ENCODE assay signal across 8 mouse cellular contexts in genomic region chr12:8912860-8913685, GRCm38 (mm10). TPM values are rescaled to one million over a fixed set of nuclear protein-coding genes. Genes with fewer than 3 reads are reported as not detected.
DNase-seq lines count a peak whose midpoint lies in the region; ATAC-seq and TF ChIP-seq lines count a peak whose summit lies in the region.

No protein-coding gene starts in this region.

- no peaks in the 10 kb centered on the region for H3K4me1 ChIP-seq in forebrain, postnatal 0 days (ENCODE audit: insufficient read depth)
- H3K4me1 ChIP-seq in hindbrain, embryonic 13.5 days (replicated peaks) = peaks cover 29% of the 10 kb centered on the region
- H3K4me1 ChIP-seq in liver, adult 2 months (ENCODE audit: control insufficient read depth, insufficient read depth, low read length) = no peaks in the 10 kb centered on the region
- H3K4me1 ChIP-seq in stomach, embryonic 14.5 days (ENCODE audit: control insufficient read depth, insufficient read depth, low read length) = peaks cover 32% of the 10 kb centered on the region

- no peaks in the 10 kb centered on the region for H3K36me3 ChIP-seq in forebrain, postnatal 0 days (ENCODE audit: insufficient read depth)
- H3K36me3 ChIP-seq in hindbrain, embryonic 13.5 days = no peaks in the 10 kb centered on the region
- no peaks in the 10 kb centered on the region for H3K36me3 ChIP-seq in liver, adult 2 months (ENCODE audit: control insufficient read depth, insufficient read depth, low read length)
- H3K36me3 ChIP-seq in stomach, embryonic 14.5 days (ENCODE audit: control insufficient read depth, insufficient read depth, low read length) = no peaks in the 10 kb centered on the region

- no peaks in the 10 kb centered on the region for H3K9me3 ChIP-seq in forebrain, postnatal 0 days (ENCODE audit: low read length)
- no peaks in the 10 kb centered on the region for H3K9me3 ChIP-seq in hindbrain, embryonic 13.5 days
- H3K9me3 ChIP-seq in stomach, embryonic 14.5 days (ENCODE audit: control insufficient read depth, low read depth, low read length) = no peaks in the 10 kb centered on the region

- H3K79me2 ChIP-seq in liver, adult 2 months (ENCODE audit: control insufficient read depth, insufficient read depth, low read length) = no peaks in the 10 kb centered on the region

- peak; percentile 56 for DNase-seq in ES-CJ7 (ENCODE audit: low read depth, low spot score)
- DNase-seq in adrenal gland, adult (ENCODE audit: inconsistent age in 2 of 2, low spot score in 1 of 2) = peak; percentile 79 to 87
- DNase-seq in forebrain, postnatal 0 days = no peak
- DNase-seq in liver, adult 2 months (ENCODE audit: extremely low read depth, low read depth, low spot score) = no peak
- DNase-seq in B cell, adult 2 months = no peak
- DNase-seq in layer of hippocampus, adult 9-11 months = no peak

- H3K9ac ChIP-seq in forebrain, postnatal 0 days = no peak overlapping the region
- H3K9ac ChIP-seq in hindbrain, embryonic 13.5 days = peak overlapping the region; percentile 60
- no peak overlapping the region for H3K9ac ChIP-seq in liver, adult 2 months (ENCODE audit: low read depth, low read length)
- H3K9ac ChIP-seq in stomach, embryonic 14.5 days (replicated peaks; ENCODE audit: low read depth, low read length) = no peak overlapping the region

- 13% methylated on average over 16 of the region's 16 CpGs for WGBS in forebrain, postnatal 0 days
- 6% methylated on average over 16 of the region's 16 CpGs for WGBS in hindbrain, embryonic 13.5 days
- WGBS in liver, adult 2 months = 41% methylated on average over 16 of the region's 16 CpGs
- WGBS in stomach, embryonic 14.5 days = 12% methylated on average over 16 of the region's 16 CpGs

- ATAC-seq in forebrain, postnatal 0 days = peak; percentile 74
- ATAC-seq in hindbrain, embryonic 13.5 days (ENCODE audit: low FRiP score) = peak; percentile 71
- ATAC-seq in stomach, embryonic 14.5 days (ENCODE audit: insufficient number of reproducible peaks, insufficient read depth, low FRiP score, low read depth) = peak; percentile 71; the same call in 1 of the 2 replicates

- H3K27ac ChIP-seq in forebrain, postnatal 0 days (ENCODE audit: low read depth, low read length) = peak overlapping the region; percentile 5; the same call in 1 of the 2 replicates
- H3K27ac ChIP-seq in hindbrain, embryonic 13.5 days = peak overlapping the region; percentile 76
- H3K27ac ChIP-seq in liver, adult 2 months (replicated peaks; ENCODE audit: insufficient read depth, low read depth, low read length) = 0 out of 2 replicates have a peak overlapping the region, but pooled peaks have one; percentile 4
- peak overlapping the region; percentile 78 for H3K27ac ChIP-seq in stomach, embryonic 14.5 days (ENCODE audit: low read length)

- H3K4me2 ChIP-seq in forebrain, postnatal 0 days (ENCODE audit: low read depth) = no peak overlapping the region
- peak overlapping the region; percentile 32 for H3K4me2 ChIP-seq in hindbrain, embryonic 13.5 days
- H3K4me2 ChIP-seq in stomach, embryonic 14.5 days (replicated peaks; ENCODE audit: low read depth, low read length) = no peak overlapping the region; the same call in 1 of the 2 replicates

- no peak overlapping the region for H3K4me3 ChIP-seq in forebrain, postnatal 0 days (ENCODE audit: low read depth, low read length)
- no peak overlapping the region for H3K4me3 ChIP-seq in hindbrain, embryonic 13.5 days
- no peak overlapping the region for H3K4me3 ChIP-seq in liver, adult 2 months (ENCODE audit: insufficient read depth, low read depth, low read length)
- H3K4me3 ChIP-seq in stomach, embryonic 14.5 days (ENCODE audit: low read depth, low read length) = no peak overlapping the region

- H3K27me3 ChIP-seq in forebrain, postnatal 0 days (ENCODE audit: insufficient read depth, low read length) = no peaks in the 10 kb centered on the region
- H3K27me3 ChIP-seq in hindbrain, embryonic 13.5 days = no peaks in the 10 kb centered on the region
- no peaks in the 10 kb centered on the region for H3K27me3 ChIP-seq in liver, adult 2 months (ENCODE audit: control insufficient read depth, insufficient read depth, low read length)
- H3K27me3 ChIP-seq in stomach, embryonic 14.5 days (ENCODE audit: control insufficient read depth, insufficient read depth, low read length) = no peaks in the 10 kb centered on the region

- no peak for TF ChIP-seq CTCF in forebrain, postnatal 0 days (IDR thresholded peaks at IDR 0.05; ENCODE audit: low read depth)
- TF ChIP-seq CTCF in liver, adult 2 months (IDR thresholded peaks at IDR 0.05; ENCODE audit: low read depth, low read length) = no peak

- TF ChIP-seq POLR2A in liver, adult 2 months (IDR thresholded peaks at IDR 0.05; ENCODE audit: extremely low read depth, insufficient read depth, low read length) = no peak

RNA-seq across cellular contexts. Expression of gene Laptm4a, which starts 8.4 kb away (rescaled TPM):
- total RNA-seq in forebrain, postnatal 0 days (2014; rRNA removed) = 168 and 184 TPM in 2 replicates
- polyA plus RNA-seq in forebrain, postnatal 0 days (2015; fragmentation: Nextera tagmentation; extraction: Ambion mirVana) = 270 and 278 TPM in 2 replicates
- 229 and 244 TPM in 2 replicates for polyA plus RNA-seq in hindbrain, embryonic 13.5 days (2015; fragmentation: Nextera tagmentation; extraction: Ambion mirVana)
- total RNA-seq in liver, adult 2 months (2014; rRNA removed) = 197 and 202 TPM in 2 replicates
- 155 TPM in 2 replicates for polyA plus RNA-seq in liver, adult 2 months (2012; rRNA removed)
- 148 and 186 TPM in 2 replicates for polyA plus RNA-seq in stomach, embryonic 14.5 days (2014; fragmentation: Nextera tagmentation; extraction: Ambion mirVana)

RNA-seq across cellular contexts. Expression of gene Matn3, which starts 34.7 kb away (rescaled TPM):
- 0.15 and 0.57 TPM in 2 replicates for total RNA-seq in forebrain, postnatal 0 days (2014; rRNA removed)
- 0.15 and 0.18 TPM in 2 replicates for polyA plus RNA-seq in forebrain, postnatal 0 days (2015; fragmentation: Nextera tagmentation; extraction: Ambion mirVana)
- polyA plus RNA-seq in hindbrain, embryonic 13.5 days (2015; fragmentation: Nextera tagmentation; extraction: Ambion mirVana) = 0.22 and 0.71 TPM in 2 replicates
- not detected in 2 replicates for total RNA-seq in liver, adult 2 months (2014; rRNA removed)
- polyA plus RNA-seq in liver, adult 2 months (2012; rRNA removed) = not detected in 2 replicates
- 0.13 and 0.29 TPM in 2 replicates for polyA plus RNA-seq in stomach, embryonic 14.5 days (2014; fragmentation: Nextera tagmentation; extraction: Ambion mirVana)

Comparison
In these comparisons a context has a peak if more than half of its experiments do, and no peak if none do; other contexts are left out.
1. DNase-seq: peak in ES-CJ7 (single experiment) and adrenal gland, adult (2 of 2); none in forebrain, postnatal 0 days (single experiment), liver, adult 2 months (single experiment), B cell, adult 2 months (0 of 2) and layer of hippocampus, adult 9-11 months (single experiment).
2. H3K27ac ChIP-seq: peak in every context shown above with its lines; median percentile 78 in stomach, embryonic 14.5 days; 76 in hindbrain, embryonic 13.5 days; 5 in forebrain, postnatal 0 days; 4 in liver, adult 2 months.
3. Peak in every context shown above with its lines, with median percentiles within 50 percentile points of each other: ATAC-seq.